Mouse (Mus musculus) layer of hippocampus, postnatal 36 days (tissue): ENCODE measurements around the gene Ajm1. TPM values are rescaled to one million over a fixed set of nuclear protein-coding genes. Genes with fewer than 3 reads are reported as not detected.
"Not testable (repeated sequence)": the region's sequence is repeated elsewhere in the genome, so short reads cannot be mapped to it uniquely, and the experiment has no call there.

Source experiments
- DNase-seq, 2 experiments: peaks; one replicate each; pipeline ENCODE4 v3.0.0; 2022
- total RNA-seq, 2 experiments: library from RNA; stranded (reverse); gene quantifications; 2 replicates each; pipeline ENCODE4 v1.2.3; 2021

Ajm1 gene
- total RNA-seq, 2 experiments from 2014 or later: 96.4 to 117 TPM

DNA sequence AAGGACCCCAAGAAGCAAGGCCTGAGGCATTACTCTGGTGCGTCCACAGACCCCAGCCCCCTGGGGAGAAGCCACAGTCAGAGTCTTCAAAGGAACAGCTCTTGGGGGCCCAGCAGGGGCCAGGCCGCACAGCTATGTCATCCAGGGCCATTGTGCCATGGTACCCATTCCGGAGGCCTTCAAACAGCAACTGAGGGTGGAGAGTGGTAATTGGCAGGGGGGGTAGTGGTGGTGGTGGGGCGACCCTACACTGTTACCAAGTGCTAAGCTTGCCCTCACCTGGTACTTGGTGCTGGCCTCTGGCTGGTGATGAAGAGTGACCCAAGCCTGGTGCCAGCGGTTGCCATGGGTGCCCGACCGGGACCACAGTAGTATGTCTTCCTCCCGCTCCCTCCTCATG is 15.8 kb downstream of the Ajm1 start:
- DNase-seq: peak in 1 of 2 experiments; percentile 2

DNA sequence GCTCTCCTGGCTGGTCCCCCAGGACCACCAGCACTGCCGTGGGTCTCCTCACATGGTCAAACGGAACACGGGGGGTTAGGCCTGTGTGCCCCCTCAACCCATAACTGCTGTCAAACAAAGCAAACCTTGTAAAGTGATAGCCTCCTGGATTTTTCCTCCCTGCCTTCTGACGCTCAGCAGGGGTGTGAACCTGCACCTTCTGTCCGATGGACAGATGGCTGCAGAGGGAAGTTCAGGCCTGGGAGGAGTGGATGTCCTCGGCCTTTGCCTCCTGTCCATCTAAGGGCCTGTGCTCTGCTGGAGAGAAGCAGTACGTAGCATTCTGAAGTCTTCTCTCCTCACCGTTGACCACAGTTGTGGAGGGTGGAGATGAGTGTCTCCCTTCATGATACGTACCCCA is 19.6 kb downstream of the Ajm1 start:
- DNase-seq: no peak

DNA sequence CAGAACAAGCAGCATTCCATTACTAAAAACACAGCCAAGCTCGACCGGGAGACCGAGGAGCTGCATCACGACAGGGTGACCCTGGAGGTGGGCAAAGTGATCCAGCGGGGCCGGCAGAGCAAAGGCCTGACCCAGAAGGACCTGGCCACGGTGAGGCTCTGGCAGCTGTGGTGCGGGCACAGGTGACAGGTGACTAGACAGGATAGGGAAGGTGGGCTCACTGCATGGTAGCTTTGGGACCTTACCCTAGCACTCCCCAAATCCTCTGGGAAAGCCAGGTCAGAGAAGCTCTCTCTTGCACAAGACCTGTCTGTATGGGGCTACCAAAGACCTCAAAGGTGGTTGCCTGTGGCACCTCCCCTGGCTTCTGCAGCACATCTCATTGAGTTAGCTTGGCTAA is 21.0 kb downstream of the Ajm1 start:
- peak in 1 of 2 experiments; percentile 2 for DNase-seq

DNA sequence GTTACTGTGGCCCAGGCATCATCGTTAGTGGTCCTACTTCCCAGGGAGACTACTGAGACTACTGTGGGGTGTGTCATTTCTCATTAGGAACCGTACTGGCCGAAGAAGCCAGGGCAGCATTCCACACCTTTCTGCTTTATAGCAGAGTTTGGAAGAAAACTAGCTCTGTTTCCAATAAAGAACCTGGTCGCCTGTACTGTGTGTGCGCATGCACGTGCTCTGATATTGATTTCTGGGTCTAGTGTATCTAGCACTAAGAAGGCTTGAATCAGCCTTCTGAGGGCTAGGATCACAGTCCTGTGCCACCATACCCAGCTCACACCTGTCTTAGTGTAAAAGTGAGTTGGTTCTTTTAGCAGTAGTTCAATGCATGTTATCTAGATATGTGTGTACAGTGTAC is 22.8 kb downstream of the Ajm1 start:
- DNase-seq: no peak

DNA sequence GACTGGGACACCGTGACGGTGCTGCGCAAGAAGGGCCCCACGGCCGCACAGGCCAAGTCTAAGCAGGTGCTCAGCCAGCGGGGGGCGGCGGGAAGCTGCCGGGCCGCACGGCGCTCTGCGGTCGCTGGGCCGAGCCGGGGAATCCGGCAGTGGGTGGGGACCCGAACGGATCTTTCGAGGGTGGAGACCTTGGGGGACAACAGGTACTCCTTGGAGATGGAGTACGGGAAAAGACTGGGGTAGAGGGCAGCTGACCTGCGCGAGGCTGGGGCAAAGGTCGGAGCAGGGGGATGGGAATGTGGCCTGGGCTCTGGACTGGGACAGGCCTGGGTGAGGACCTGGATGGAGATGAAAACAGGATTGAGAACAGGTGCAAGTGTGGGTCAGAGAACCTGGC is 23.6 kb downstream of the Ajm1 start:
- no peak for DNase-seq

DNA sequence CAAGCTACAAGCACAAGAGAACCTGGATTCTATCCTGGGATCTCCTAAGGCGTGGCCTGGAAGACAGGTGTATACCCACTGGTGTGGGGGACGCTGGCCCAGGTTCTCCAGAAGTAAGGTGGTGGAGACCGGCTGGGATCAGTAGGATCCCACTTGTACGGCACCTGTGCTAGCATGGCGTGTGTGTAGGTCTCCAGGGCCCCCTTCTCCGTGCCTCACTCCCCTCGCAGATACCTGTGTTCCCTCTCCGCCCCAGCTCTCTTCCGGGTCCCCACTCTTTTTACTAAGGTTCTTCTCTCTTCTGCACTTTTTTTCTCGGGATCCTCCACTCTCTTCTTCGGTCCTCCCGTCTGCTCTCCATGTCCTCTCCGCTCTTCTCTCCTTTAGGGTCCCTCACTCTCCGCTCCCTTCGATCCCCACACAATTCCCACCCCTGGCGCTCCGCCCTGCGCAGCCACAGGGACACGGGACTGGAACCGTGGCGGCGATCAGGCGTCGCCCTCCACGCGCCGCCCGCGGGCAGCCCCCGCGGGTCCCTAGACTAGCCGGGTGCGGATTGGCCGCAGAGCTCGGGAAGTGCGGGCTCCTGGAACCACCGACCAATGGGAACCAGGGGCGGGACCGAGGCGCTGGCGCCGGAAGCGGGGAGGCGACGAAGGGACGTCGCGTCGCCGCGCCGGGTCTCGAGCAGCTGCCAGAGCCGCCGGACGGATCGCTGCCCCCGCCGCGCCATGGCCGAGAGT is 24.2 kb downstream of the Ajm1 start, which contains the start of gene Edf1:
Gene Edf1, plus strand, starts transcription at position 627 of the 743 bp plus-strand sequence.
- DNase-seq: peak; percentile 95 to 96

DNA sequence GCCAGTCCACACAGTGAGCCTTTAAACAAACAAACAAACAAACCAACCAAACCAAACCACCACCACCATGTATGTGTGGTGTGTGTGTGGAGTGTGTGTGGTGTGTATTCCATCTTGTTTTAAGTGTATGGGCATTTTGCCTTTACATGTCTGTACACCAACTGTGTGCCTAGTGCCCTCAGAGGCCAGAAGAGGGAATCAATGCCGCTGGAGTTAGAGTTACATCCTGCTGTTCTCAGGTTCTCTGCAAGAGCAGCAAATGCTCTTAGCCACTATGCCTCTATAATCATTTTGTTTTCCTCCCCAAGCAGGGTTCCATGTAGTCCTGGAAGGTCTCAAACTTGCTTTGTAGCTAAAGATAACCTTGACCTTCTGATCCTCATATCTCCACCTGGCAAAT is 25.3 kb downstream of the Ajm1 start:
- no peak for DNase-seq

DNA sequence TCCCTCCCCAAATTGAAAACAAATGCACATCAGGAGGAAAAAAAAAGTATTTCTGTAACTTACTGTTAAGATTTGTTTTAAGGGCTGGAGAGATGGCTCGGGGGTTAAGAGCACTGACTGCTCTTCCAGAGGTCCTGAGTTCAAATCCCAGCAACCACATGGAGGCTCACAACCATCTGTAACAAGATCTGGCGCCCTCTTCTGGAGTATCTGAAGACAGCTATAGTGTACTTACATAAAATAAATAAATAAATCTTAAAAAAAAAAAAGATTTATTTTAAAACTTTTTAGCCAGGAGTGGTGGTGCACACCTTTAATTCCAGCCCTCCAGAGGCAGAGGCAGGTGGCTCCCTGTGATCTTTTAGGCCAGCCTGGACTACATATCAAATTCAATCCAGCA is 26.1 kb downstream of the Ajm1 start:
- DNase-seq: not testable (repeated sequence)

DNA sequence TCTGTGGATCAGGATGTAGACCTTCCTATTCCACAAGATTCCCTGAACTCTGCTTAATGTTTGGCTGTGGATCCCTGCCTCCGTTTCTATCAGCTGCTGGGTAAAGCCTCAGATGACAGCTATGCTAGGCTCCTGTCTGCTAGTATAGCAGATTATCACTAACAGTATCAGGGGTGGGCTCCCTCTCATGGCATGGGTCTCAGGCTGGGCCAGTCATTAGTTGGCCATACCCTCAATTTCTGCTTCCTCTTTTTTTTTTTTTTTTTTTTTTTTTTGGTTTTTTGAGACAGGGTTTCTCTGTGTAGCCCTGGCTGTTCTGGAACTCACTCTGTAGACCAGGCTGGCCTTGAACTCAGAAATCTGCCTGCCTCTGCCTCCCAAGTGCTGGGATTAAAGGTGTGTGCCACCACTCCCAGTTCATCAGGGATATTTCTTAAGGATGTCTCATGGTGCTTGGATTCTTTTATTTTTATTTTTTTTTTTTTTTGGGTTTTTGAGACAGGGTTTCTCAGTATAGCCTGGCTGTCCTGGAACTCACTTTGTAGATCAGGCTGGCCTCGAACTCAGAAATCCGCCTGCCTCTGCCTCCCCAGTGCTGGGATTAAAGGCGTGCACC is 28.3 kb downstream of the Ajm1 start:
- not testable (repeated sequence) for DNase-seq

DNA sequence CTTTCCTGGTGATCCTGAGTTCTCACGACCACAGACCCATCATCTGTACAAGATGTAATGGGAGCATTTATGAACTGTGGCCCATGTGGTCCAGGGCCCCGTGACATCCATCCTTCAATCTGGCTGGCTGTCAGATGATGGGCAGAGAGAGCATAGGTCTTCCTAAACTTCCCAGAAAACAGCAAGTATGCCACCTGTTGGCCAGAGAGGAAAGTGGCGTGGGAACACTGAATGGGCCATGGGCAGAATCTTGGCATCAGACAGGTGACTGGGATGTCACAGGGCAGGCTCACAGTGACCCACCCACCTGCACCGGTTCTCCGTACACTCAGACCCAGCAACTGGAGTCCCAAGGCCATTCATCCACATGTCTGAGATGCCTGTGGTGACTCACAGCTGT is 30.4 kb downstream of the Ajm1 start:
- no peak for DNase-seq

DNA sequence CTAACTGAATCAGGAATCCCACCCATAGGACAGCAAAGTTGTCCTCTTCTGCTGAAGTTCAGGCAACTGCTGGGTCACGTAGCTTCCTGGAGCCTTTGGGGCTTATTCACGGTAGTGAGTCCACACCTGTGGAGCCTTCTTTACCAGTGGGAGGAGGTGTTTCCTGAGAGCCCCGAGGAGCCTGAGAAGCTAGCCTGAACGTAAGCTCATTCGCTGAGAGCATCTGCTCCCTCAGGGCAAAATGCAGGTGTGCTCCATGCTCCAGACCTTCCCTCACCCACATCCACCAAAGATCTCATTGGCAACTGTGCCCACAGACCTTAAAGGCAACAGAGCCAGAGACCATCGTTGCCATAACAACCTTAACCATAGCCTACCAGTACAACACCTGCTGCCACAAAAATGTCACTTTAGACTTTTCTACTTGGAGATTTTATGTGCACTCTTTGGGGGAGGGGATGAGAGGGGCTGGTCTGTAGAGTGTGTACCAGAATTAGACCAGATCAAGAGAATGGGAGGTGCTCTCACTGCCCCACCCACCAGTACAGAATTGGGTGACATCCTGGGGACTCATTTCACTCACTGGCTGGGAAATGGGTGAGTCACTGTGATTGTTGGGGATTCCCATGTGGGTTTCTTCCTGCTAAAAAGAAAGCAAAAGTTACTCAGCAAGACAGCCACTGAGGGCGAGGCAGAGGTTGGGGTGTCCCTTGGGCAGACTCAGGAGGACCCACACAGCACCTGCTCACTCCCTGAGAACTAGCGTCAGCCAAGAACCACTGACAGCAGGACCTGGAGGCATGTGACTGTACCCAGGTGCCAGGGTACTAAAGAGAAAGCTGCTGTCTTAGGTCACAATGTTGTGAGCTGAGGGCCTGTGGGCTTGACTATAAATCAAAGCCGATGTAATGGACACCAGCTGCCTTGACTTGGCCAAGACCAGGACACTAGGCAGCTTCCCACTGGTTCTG is 32.3 kb downstream of the Ajm1 start:
- no peak for DNase-seq

DNA sequence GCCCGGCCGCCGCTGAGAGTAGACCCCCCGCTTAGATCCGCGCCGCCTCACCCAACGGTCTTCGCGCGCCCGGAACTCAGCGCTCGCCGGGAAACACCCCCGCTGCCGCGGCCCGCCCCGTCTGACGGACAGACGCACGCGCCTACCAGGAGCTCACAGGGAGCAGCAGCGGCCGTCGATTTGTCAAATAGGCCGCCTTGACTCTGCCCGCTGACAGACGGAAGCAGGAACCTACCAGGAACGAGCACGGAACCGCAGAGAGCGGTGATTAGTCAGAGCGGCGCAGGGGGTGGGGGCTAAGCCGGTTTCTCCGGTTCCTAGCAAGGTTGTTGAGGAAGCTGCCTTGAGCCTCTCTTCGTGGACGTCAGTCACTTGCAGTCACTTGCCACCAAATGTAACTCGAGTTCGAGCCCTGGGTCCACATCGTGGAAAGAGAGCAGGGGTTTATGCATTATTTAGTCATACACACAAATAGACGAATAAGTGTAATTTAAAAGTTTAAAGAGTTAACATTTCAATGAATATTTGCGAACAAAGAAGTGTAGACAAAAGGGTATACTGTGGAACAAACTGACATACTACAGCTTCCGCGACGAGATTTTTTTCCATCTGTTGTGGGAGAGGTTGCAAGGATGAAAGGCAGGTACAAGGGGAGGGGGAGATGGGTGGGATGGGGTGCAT is 34.6 kb downstream of the Ajm1 start, which contains the start of gene Traf2:
Gene Traf2, minus strand, starts transcription at position 130 of the 681 bp plus-strand sequence.
- DNase-seq: peak; percentile 98

DNA sequence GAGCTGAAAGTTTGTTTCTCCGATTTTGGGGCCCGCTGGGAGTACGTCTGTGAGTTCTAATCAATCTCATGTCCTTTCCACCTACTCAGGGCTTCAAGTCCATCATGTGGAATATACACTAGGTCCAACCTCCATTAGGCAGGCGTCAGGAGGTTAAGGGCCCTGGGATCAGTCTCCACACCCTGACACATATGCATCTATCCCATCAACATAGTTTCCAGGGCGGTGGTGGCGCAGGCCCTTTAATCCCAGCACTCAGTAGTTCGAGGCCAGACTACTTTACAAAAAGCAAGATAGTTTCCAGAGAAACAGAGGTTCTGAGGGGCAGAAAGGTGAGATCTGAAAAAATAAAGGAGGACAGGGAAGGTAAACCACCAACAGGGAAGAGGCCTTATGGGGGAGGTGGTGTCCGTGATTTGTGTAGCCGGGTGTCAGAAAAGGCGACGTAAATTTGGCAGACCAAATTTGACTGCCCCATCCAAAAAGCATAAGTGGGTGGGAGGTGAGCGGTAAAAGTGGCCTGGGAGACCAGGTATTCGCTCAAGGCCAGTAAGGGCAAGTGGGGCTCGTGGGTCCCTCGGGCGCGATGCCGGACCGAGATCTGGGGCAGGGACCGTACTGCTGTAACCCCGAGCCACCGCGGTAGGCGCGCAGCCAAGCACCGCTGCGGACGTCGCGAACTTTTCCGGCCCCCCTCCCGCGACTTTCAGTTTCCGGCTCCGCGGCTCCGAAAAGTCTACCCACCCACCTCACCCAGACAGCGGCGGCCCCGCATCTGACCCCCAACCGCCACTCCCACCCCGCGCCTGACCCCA is 35.4 kb downstream of the Ajm1 start:
- DNase-seq: no peak

DNA sequence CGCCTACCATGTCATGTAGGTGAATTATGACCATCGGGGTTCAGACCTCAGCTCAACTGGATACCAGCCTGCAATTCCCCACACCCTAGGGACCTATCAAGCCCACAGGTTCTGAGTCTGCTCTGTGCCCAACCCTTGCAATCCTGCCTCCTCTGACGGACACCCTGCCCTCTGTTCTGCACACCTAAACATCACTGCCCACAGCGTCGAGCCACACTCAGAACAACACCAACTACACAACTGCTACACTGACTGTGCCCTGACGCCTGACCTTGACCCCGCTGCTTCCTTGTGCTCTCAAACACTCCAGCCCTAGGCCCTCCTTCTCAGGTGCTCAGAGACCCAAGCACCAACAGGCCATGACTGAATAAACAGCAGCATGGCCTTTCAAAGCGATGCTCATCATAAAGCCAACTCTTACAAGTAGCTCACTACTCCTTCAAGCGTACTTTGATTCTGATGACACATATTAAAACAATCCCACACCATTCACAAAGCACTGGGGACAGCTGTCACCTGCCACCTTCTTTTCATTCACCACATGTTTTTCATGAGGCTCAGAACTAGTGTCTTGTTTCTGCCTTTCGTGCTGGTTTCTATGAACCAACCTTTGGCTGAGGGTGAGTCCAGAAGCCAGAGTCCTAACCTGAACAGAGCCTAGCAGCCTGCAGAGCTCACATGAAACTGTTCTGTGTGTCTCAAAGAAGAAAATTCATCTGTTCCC is 39.8 kb downstream of the Ajm1 start:
- DNase-seq: no peak

DNA sequence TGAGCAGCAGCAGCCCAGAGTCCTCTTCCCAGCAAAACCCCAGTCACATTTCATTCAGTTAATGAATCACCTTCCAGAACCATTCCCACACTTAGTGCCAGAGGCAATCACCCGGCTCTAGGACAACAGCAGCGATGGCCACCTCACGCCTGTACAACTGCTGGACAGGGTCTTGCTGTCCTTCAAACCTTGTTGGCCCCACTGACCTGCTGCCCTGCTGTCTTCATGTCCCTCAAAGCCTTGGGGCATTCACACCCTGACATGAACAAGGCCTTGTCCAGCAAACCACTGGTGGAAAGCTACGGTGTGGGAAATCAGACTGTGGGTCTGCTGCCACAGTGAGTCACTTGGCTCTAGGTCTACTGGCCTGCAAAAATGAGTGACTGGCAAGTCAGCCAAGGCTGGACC is 41.0 kb downstream of the Ajm1 start:
- DNase-seq: no peak

DNA sequence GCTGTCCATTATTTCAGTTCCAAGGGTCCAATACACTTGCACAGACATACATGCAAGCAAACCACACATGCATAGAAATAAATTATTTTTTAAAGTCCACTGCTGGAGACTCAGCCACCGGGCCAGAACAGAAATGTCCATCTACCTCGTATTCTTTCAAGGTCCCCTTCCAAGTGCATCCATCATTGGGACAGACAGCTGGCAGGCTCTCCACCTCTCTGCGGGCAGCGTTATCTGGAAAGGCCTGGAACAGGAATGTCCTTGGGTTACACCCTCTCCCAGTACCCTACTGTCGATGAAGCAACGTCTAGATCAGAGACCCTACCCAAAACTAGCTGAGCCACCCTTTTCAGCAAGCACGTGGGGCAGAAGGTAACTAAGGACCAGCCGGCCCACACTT is 45.0 kb downstream of the Ajm1 start:
- no peak for DNase-seq

DNA sequence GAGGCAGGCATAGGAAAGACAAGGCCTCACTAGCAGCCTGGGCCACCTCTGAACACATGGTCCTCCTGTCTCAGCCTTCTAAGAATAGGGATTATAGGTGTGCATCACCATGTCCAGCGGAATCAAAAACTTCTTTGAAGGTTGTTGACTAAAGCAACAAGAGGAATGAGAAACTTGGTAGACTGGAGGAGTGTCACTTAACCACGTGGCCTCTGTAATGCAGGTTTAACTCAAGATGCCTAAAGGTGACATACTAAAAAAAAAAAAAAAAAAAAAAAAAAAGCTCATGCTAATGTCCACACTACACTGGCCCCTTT is 46.7 kb downstream of the Ajm1 start:
- DNase-seq: no peak

DNA sequence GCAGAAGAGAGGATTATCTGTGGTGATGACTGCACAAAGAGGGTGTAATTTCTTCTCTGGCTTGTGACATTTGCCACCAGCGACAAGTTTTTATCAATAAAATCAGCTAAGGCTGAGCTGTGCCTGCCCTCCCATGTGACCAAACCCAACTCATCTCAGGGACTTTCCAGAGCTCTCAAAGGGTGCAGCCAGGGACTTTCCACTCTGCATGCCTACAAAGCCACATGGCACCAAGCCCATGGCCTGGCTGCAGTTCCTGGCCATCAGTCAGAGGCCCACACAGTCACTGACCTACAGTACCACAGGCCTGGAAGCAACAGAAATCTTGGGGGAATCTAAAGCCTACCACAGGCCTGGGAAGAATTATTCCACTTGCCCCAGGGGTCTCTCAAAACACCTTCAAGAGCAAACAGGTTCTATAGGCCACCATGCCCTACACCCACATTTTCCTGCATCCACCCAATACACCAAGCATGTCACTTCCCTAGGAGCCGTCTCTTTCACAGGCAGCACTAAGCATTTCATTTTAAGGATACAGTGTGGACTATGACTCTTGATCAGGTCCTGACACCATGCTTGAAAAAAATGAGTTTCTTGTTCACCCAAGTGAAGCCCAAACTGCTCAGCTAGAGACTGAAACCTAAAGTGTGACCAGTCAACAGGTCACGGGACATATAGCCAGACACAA is 47.2 kb downstream of the Ajm1 start:
- DNase-seq: peak in 1 of 2 experiments; percentile 37

DNA sequence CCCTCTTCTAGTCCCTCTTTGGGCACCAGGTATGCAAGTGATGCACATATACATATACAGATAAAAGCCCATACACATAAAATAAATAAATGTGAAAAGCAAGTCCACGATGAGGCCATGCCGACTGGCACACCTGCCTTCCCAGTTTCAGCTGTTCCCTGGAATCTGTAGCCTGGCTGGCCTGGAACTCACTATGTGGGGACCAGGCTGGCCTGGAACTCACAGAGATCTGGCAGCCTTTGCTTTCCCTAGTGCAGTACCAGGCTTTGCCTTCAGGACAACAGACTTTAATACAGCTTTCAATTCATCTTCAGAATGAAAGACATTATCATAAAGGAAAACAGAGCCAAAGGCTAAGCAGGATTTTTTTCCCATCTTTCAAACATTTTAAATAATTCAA is 47.9 kb downstream of the Ajm1 start:
- DNase-seq: no peak
